Mouse (Mus musculus) embryonic fibroblast, embryonic 13.5 days (primary cell): ENCODE results near the gene Cdc42bpa. TPM values are rescaled to one million over a fixed set of nuclear protein-coding genes. Genes with fewer than 3 reads are reported as not detected.

Experiments
- H3K27ac ChIP-seq: 2 replicates; pipeline ENCODE4 v1.5.1; 2012; ENCODE audit warnings: low read length, control low read depth, inconsistent platforms; ENCODE audit not compliant: insufficient read depth
- H3K4me1 ChIP-seq: 2 replicates; pipeline ENCODE4 v1.6.1; 2011; ENCODE audit warnings: low read length; ENCODE audit not compliant: control insufficient read depth, insufficient read depth
- H3K4me3 ChIP-seq: 2 replicates; pipeline ENCODE4 v1.5.1; 2011; ENCODE audit warnings: mild to moderate bottlenecking, control low read depth, low read length; ENCODE audit not compliant: insufficient read depth
- CTCF ChIP-seq: IDR thresholded peaks from 2 replicates; pipeline ENCODE4 v1.5.1; 2011; ENCODE audit warnings: mild to moderate bottlenecking, control low read depth, low read length, moderate library complexity, borderline replicate concordance; ENCODE audit not compliant: insufficient read depth
- POLR2A ChIP-seq: IDR thresholded peaks from 2 replicates; pipeline ENCODE4 v1.6.1; 2011; ENCODE audit warnings: low read depth, mild to moderate bottlenecking, control low read depth, low read length, moderate library complexity
- polyA plus RNA-seq: library from polyadenylated mRNA; stranded (reverse); fragments of >200 nt; gene quantifications from 2 replicates; pipeline ENCODE4 v1.2.4, GENCODE M21; 2011; ENCODE audit warnings: low read depth; ENCODE audit not compliant: missing spikeins, insufficient read length

Cdc42bpa gene
- polyA plus RNA-seq, 1 experiment = 109 TPM

DNA sequence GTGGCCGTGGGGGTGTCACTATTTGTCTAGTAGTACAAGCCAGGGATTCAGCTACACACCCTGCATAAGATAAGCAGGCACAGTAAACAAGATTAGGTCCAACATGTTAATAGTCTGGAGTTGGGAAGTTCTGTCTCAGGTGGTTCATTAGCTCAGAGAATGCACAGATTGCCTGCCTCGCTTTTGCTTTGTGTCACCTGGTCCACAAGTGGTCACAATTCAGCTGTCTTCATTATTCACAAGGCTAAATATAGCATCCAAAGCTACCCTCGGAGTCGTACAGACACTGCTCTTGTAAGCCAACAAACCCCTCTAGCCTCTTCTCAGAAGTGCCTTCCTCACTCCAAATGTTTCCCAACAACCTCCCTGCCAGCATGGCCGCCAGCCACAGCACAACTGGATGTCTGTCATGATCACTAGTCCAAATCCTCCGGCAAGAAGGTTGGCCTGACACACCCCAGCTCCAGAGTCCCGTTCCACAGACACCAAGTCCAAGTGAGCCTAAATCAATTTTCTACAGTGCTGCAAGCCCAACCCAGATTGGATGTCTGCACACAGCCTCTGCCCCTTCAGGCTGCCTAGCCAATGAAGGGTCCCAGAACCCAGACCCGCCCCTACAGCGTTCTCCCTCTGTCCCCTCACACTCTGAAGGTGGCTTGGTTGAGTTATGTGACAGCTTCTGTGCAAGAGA lies 234.7 kb downstream of the Cdc42bpa start:
- H3K27ac ChIP-seq = no peak overlapping the region
- H3K4me3 ChIP-seq = peak overlapping the region; percentile 61
- TF ChIP-seq POLR2A (no peak), CTCF (no peak)
- H3K4me1 ChIP-seq = 0 out of 2 replicates have a peak, but pooled peaks cover 3% of the 10 kb centered on the region

DNA sequence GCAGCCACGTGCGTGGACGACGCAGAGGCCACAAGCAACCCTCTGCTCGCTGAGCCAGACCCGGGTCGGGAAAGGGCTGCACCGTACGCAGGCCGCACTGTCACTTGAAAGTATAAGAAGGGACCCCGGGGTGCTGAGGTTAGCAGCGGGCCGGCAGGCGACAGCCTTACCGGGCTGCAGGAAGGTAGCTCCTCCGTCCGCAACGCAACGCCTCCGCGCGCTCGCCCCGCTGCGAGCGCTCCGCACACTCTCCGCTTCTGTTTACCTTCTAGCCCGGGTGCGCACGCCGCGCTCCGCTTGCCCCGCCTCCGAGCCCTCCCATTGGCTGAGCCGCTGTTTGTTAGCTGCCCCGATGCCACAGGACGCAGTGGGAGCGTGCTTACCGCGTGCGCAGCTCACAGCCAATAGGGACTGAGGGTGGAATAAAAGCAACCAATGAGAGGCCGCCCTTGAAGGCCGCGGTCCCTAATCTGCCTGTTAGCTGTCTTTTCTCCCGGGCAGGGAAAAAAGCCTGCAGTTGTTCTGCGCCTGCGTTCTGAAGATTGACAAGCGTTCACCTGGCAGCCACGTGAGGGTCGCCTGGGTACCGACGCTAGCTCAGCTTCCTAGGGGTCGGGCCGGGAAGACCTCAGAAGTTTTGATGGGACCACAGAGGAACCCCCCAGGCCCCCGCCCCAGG lies 235.6 kb downstream of the Cdc42bpa start:
- TF ChIP-seq CTCF (no peak), POLR2A (peak; percentile 49)
- Histone ChIP-seq H3K4me3 (peak overlapping the region; percentile 61), H3K4me1 (0 out of 2 replicates have a peak, but pooled peaks cover 3% of the 10 kb centered on the region), H3K27ac (no peak overlapping the region)

DNA sequence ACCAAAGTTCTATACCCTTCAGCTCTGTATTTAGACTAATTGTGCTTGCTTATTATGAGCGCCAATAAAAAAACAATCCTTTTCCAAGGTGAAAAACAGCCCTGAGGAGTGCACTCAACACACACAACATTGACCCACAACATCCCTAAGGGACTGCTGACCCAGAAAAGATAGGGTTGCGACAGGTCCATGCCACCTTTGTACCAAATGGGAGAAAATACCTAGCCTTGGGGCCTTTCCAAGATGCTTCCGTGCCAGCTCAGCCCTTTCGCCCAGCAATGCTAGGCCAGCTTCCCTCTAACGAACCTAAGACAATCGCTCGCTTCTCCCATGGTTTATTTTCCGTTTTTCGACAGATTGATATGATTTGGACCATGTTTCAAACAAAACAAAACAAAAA lies 236.2 kb downstream of the Cdc42bpa start:
- no peak overlapping the region for H3K27ac ChIP-seq

DNA sequence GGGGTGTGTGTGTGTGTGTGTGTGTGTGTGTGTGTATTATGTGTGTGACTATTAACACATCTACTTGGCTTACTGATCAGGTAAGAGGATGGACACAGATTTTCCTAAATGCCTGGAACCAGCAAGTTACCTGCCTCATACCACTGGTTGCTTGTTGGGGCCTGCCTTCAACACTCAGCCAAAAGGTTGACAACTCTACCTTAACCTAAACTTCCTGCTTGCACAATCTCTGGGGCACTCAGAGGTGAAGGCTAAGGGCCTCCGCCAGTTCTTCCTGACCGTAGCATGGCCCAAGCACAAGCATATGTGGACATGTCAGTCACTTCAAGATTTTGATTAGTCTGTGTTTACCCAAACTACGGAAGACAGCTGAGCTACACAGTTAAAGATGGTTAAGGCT lies 237.7 kb downstream of the Cdc42bpa start:
- no peak overlapping the region for H3K27ac ChIP-seq
- H3K4me3 ChIP-seq = no peak overlapping the region
- TF ChIP-seq POLR2A (no peak), CTCF (no peak)
- 0 out of 2 replicates have a peak, but pooled peaks cover 3% of the 10 kb centered on the region for H3K4me1 ChIP-seq

More for the DNA sequence above, 236.2 kb downstream of the Cdc42bpa start:
- no peak for TF ChIP-seq CTCF
- TF ChIP-seq POLR2A = no peak
- Histone ChIP-seq H3K4me3 (no peak overlapping the region), H3K4me1 (0 out of 2 replicates have a peak, but pooled peaks cover 3% of the 10 kb centered on the region)

DNA sequence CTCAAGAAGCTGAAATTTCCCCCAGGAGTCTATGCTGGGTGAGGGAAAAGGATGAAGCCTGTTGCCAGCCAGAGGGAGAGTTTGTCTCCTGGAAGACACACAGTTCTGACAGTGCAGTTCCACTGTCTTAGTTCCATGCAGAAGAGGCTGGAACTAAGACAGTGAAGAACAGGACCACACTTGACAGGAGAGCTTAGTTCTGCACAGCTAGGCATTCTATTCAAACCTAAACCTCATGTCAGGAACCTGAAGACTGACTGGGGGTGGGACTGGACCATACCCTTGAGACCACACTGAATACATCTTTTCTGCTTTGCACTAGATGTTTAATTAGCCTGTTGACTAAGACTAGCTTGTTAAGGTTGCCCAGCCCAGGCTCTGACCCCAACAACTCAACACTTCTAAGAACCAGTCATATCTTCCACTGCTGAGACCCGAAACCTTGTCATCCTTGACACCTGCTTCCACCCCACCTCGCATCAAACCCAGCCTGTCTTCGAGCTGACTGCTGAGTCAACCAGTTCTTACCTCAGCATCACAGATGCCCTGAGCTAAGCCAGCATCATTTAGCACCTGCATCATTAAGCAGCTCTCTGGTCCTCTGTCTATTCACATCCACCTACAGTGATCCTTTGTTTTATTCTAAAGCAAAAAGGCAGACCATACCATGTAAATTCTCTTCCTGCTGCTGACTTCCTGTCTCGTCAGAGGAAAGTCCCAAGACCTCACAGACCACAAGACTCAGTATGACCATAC lies 238.9 kb downstream of the Cdc42bpa start, which contains the start of gene Coq8a:
Coq8a (minus strand) TSS at position 644 of the 756 bp plus-strand sequence.
- H3K4me1 ChIP-seq = 0 out of 2 replicates have a peak, but pooled peaks cover 3% of the 10 kb centered on the region
- H3K27ac ChIP-seq = no peak within 1 kb of the TSS
- H3K4me3 ChIP-seq = no peak within 1 kb of the TSS
- TF ChIP-seq POLR2A (no peak), CTCF (no peak)

DNA sequence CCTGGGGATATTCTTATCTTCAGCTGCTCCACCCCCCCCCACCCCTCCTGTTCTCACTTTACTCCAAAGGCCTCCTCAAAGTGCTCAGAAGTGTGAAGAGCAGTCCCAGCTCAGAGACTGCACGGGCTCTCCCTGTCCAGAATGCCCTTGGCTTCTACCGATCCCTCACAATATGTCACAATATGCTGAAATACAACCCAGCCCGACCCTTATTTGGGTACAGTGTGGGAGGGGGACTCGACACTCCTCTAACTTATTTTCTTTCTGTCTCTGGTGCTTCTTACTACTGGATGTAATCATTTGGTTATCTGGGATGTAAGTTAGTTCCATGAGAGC lies 239.4 kb downstream of the Cdc42bpa start:
- H3K27ac ChIP-seq = no peak overlapping the region
- H3K4me1 ChIP-seq = 0 out of 2 replicates have a peak, but pooled peaks cover 3% of the 10 kb centered on the region
- H3K4me3 ChIP-seq = no peak overlapping the region
- TF ChIP-seq CTCF = no peak
- no peak for TF ChIP-seq POLR2A

DNA sequence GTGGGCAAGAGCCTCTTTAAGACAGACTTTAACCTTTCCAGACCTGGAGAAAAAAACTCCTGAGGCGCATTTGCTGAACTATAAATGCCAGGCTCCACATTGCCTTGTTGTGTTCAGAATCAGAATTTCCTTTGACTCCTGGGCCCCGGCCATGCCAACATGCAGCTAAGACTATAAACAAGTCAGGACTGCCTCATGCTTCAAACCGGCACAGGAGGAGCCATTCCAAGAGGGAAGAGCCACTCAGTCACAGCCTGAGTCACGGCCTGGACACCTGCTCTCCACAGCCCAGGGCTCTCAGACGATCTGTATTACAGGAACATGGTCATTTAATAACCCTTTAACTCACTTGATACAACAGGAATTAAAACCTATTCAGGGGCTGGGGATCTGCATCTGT lies 240.4 kb downstream of the Cdc42bpa start:
- Histone ChIP-seq H3K4me3 (no peak overlapping the region), H3K27ac (no peak overlapping the region), H3K4me1 (no peaks in the 10 kb centered on the region)
- no peak for TF ChIP-seq CTCF
- no peak for TF ChIP-seq POLR2A

DNA sequence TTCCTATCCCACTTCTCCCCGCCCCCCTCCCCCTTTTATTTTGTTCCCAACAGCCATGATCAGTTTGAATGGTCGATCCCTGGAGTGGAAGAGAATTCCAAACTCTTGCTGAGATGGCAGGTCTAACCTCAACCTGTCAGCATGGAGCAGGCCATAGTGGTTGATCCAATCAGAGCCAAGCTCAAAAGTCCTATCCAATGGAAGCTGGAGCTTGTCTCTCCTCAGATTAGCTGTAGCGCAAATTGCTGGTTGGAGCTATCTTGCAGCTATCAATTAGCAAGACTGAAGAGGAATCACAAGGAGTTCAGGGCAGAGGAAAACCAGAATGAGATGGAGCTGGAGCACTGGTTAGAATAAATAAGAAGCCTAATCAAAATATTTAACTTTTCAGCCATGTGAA lies 248.1 kb downstream of the Cdc42bpa start:
- H3K4me3 ChIP-seq = no peak overlapping the region
- TF ChIP-seq CTCF (no peak), POLR2A (no peak)
- no peak overlapping the region for H3K27ac ChIP-seq
- H3K4me1 ChIP-seq = no peaks in the 10 kb centered on the region

DNA sequence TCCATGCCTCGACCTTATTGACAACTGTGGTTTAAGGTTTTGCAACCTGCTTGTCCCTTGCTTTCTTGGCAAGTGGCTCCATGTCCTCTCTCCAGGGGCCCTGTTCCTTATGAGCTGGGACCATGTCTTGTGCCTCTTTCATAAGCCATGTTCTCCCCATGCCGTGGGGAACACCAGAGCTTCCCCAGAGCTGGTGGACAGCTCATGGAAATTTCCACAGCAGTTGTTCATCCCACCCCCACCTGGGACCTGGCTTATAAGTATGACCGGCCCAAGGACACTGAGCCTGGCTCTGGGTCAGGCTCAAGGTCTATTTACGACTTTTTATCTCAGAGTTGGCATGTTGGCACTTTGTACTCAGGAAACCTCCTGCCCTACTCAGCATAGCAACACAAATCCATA lies 249.8 kb downstream of the Cdc42bpa start:
- H3K27ac ChIP-seq = no peak overlapping the region
- no peak overlapping the region for H3K4me3 ChIP-seq
- TF ChIP-seq POLR2A = no peak
- H3K4me1 ChIP-seq = no peaks in the 10 kb centered on the region
